Mouse (Mus musculus) effector memory CD4-positive, alpha-beta T cell, adult 5 months (primary cell): ENCODE data around the gene Gzmf. TPM values are rescaled to one million over a fixed set of nuclear protein-coding genes. Genes with fewer than 3 reads are reported as not detected.

ENCODE experiments used
- polyA plus RNA-seq: library from polyadenylated mRNA; unstranded; fragments of 100-300 nt; shearing (Covaris generic); gene quantifications from one replicate; pipeline ENCODE4 v1.2.1, GENCODE M21; 2017

Gene Gzmf
- not detected for polyA plus RNA-seq

GRCm38 (mm10) chr14:56211317-56211716 is at the start of gene Gzmf:
Gene Gzmf, minus strand, starts transcription at chr14:56211417.

GRCm38 (mm10) chr14:56234556-56234955 is 23.3 kb upstream of the Gzmf start, which contains the start of gene Gzmc:
Gene Gzmc, minus strand, starts transcription at chr14:56234656.

GRCm38 (mm10) chr14:56174499-56174898 is 36.7 kb downstream of the Gzmf start, which contains the start of gene Gzmn:
Gene Gzmn, minus strand, starts transcription at chr14:56174599.

GRCm38 (mm10) chr14:56159479-56159878 is 51.7 kb downstream of the Gzmf start, which contains the start of gene Gzmg:
Gene Gzmg, minus strand, starts transcription at chr14:56159579.

Other genes with a start within 250 kb of the Gzmf start
- not detected for gene Mcpt1, start 193.4 kb downstream of the Gzmf start, polyA plus RNA-seq
- gene Mcpt9, start 180.9 kb downstream of the Gzmf start, polyA plus RNA-seq, result not detected
- gene Mcpt2, start 169.4 kb downstream of the Gzmf start, polyA plus RNA-seq, result not detected
- gene Mcpt4, start 149.1 kb downstream of the Gzmf start, polyA plus RNA-seq, result not detected
- not detected for gene Mcpt8, start 126.1 kb downstream of the Gzmf start, polyA plus RNA-seq
- gene Ctsg, start 108.8 kb downstream of the Gzmf start, polyA plus RNA-seq, result not detected
- not detected for gene Gzme, start 90.8 kb downstream of the Gzmf start, polyA plus RNA-seq
- not detected for gene Gzmd, start 78.8 kb downstream of the Gzmf start, polyA plus RNA-seq
- gene Gzmg, start 51.8 kb downstream of the Gzmf start, polyA plus RNA-seq, result not detected
- not detected for gene Gzmn, start 36.8 kb downstream of the Gzmf start, polyA plus RNA-seq
- 1.1 TPM for gene Gzmc, start 23.2 kb upstream of the Gzmf start, polyA plus RNA-seq
- gene Gzmb, start 50.8 kb upstream of the Gzmf start, polyA plus RNA-seq, result 14.5 TPM
- gene Atp12a, start 153.7 kb upstream of the Gzmf start, polyA plus RNA-seq, result not detected
- 0.79 TPM for gene Rnf17, start 191.2 kb upstream of the Gzmf start, polyA plus RNA-seq